Mouse (Mus musculus) forebrain, embryonic 13.5 days (tissue): ENCODE results near the gene Btg2. TPM values are rescaled to one million over a fixed set of nuclear protein-coding genes. Genes with fewer than 3 reads are reported as not detected.

Source experiments
- ATAC-seq: fragments of 200-750 bp; cut with Nextera tagmentation; 2 replicates; pipeline ENCODE4 v1.8.0; 2017
- H3K27ac ChIP-seq: fragments of 300-500 bp; sonication (generic); 2 replicates; pipeline ENCODE4 v1.5.1; 2015; ENCODE audit warnings: inconsistent platforms, mild to moderate bottlenecking, moderate library complexity
- H3K27me3 ChIP-seq: fragments of 300-500 bp; sonication (generic); 2 replicates; pipeline ENCODE4 v1.6.1; 2015; ENCODE audit warnings: mild to moderate bottlenecking, inconsistent platforms
- H3K36me3 ChIP-seq: fragments of 300-500 bp; sonication (generic); 2 replicates; pipeline ENCODE4 v1.6.1; 2015; ENCODE audit warnings: mild to moderate bottlenecking, inconsistent platforms; ENCODE audit not compliant: poor library complexity, severe bottlenecking
- H3K4me1 ChIP-seq: fragments of 300-500 bp; sonication (generic); 2 replicates; pipeline ENCODE4 v1.6.1; 2015; ENCODE audit warnings: inconsistent platforms
- H3K4me2 ChIP-seq: fragments of 300-500 bp; sonication (generic); 2 replicates; pipeline ENCODE4 v1.6.1; 2015; ENCODE audit warnings: inconsistent platforms, mild to moderate bottlenecking, moderate library complexity
- H3K4me3 ChIP-seq: fragments of 300-500 bp; sonication (generic); 2 replicates; pipeline ENCODE4 v1.5.1; 2015; ENCODE audit warnings: mild to moderate bottlenecking, inconsistent platforms
- H3K9ac ChIP-seq: fragments of 300-500 bp; sonication (generic); 2 replicates; pipeline ENCODE4 v1.6.1; 2015; ENCODE audit warnings: mild to moderate bottlenecking, inconsistent platforms
- H3K9me3 ChIP-seq: fragments of 300-500 bp; sonication (generic); replicated peaks from 2 replicates; pipeline ENCODE4 v1.6.1; 2016; ENCODE audit warnings: inconsistent platforms
- WGBS: fragments of 180-500 bp; shearing (Covaris S2); methylation state at CpG from one replicate; pipeline ENCODE4 v1.1.7; 2015; 5-methylcytosine and 5-hydroxymethylcytosine counted together
- polyA plus RNA-seq: library from polyadenylated mRNA; unstranded; fragments of >200 nt; fragmentation: Nextera tagmentation; extraction: Ambion mirVana; gene quantifications from 2 replicates; pipeline ENCODE4 v1.2.1, GENCODE M21; 2015

The Btg2 gene
- 122 and 129 TPM in 2 replicates for polyA plus RNA-seq

DNA sequence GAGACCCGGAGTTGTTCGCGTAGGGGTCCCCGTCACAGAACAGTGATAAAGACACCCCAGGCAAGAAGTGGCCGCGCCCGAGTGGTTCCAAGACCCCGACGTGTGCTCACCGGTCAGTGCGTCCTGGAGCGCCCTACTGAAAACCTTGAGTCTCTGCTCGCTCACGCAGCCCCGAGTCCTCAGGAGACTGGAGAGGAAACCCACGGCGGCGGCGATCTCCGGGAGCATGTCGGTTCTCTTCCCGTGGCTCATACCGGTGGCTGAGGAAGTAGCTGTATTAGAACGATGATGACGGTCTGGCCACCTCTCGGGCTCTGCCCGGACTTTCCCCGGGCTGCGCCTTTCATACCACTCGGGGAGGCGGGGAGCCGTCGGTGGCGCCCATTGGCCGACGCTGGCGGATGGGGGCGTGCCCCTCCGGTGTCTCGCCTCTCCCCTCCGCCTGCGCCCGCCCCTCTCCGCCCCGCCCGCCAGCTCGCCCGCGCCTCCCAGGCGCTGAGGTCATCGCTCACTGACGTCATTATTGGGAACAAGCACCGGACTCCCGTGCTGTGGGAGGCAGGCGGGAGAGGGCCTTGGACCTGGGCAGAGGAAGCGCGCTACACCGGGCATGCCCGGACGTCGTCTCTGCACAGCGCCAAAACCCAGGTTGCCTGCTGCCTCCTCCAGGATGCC is at the start of gene Btg2:
Btg2 (minus strand) TSS at position 319 of the 675 bp plus-strand sequence.
- Histone ChIP-seq H3K4me3 (peak within 1 kb of the TSS; percentile 90), H3K4me1 (peaks cover 69% of the 10 kb centered on the region), H3K27me3 (no peaks in the 10 kb centered on the region), H3K27ac (peak within 1 kb of the TSS; percentile 91), H3K36me3 (peaks cover 30% of the 10 kb centered on the region), H3K9ac (peak within 1 kb of the TSS; percentile 95), H3K4me2 (peak within 1 kb of the TSS; percentile 88), H3K9me3 (no peaks in the 10 kb centered on the region)
- peak; percentile 94 for ATAC-seq
- WGBS: 0% methylated on average over 61 of the region's 62 CpGs

DNA sequence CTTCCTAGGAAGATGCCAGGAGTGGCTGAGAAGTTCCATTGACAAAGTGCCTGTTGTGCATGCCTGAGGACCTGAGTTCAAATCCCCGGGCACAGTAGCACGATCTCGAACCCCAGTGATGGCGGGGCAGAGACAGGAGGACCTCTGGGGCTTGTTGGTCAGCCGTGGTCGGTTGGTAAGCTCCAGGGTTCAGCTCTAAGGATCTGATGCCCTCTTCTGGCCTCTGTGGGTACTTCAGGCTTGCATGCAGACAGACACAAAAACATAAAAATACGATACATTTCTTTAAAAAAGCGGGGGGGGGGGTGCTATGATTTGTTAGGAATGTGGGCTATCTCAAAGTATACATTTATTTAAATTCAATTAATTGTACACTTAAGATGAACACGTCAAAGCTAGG is 43.3 kb upstream of the Btg2 start:
- no peak overlapping the region for H3K4me2 ChIP-seq
- H3K36me3 ChIP-seq: no peaks in the 10 kb centered on the region
- no peak overlapping the region for H3K27ac ChIP-seq
- no peaks in the 10 kb centered on the region for H3K27me3 ChIP-seq
- no peak for ATAC-seq
- 57% methylated on average over 9 of the region's 9 CpGs for WGBS
- H3K9ac ChIP-seq: no peak overlapping the region
- H3K4me3 ChIP-seq: no peak overlapping the region
- H3K9me3 ChIP-seq: no peaks in the 10 kb centered on the region
- no peaks in the 10 kb centered on the region for H3K4me1 ChIP-seq

DNA sequence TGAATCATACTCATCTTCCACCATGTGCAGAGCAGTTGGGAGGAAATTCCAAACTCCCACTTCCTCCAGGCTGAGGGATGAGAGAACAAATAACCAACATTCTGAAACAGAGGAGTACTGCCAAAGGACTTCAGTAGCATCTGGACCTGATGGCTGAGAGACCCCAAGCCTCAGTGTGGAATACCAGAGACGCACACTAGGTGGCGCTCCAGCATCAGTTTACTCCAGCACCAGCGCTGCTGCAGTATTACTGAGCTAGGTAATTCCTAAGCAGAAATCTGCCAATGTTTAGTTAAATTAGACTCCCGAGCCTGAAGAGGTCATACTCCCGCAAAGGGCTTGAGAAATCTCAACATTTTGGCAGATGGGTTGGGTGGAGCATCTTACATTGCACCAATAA is 41.3 kb upstream of the Btg2 start:
- WGBS: 5% methylated on average over 5 of the region's 5 CpGs
- H3K27me3 ChIP-seq: no peaks in the 10 kb centered on the region
- H3K4me1 ChIP-seq: peaks cover 7% of the 10 kb centered on the region; the same call in 1 of the 2 replicates
- no peaks in the 10 kb centered on the region for H3K36me3 ChIP-seq
- H3K9me3 ChIP-seq: no peaks in the 10 kb centered on the region
- H3K4me3 ChIP-seq: no peak overlapping the region
- H3K4me2 ChIP-seq: no peak overlapping the region
- no peak overlapping the region for H3K27ac ChIP-seq
- ATAC-seq: peak; percentile 80
- no peak overlapping the region for H3K9ac ChIP-seq

DNA sequence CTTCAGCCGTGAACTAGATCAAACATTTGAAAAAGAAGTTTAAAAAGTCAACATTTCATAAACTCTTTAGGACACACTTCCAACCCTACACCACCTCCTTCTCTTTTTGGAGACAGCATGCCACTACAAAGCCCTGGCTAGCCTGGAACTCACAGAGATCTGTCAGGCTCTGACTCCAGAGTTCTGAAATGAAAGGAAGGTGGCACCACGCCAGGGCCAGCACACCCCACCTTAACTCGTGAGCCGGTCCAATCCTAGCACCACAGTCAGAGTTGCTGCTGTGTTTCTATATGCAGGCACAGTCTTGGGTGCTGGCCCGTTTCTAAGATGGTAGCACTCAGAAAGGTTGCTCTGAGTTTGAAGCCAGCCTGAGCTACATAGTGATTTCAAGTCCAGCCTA is 38.2 kb upstream of the Btg2 start:
- 74% methylated on average over 5 of the region's 5 CpGs for WGBS
- H3K9ac ChIP-seq: no peak overlapping the region
- no peak overlapping the region for H3K27ac ChIP-seq
- ATAC-seq: no peak
- peaks cover 7% of the 10 kb centered on the region; the same call in 1 of the 2 replicates for H3K4me1 ChIP-seq
- H3K36me3 ChIP-seq: no peaks in the 10 kb centered on the region
- H3K27me3 ChIP-seq: no peaks in the 10 kb centered on the region
- H3K4me3 ChIP-seq: no peak overlapping the region
- H3K9me3 ChIP-seq: no peaks in the 10 kb centered on the region
- H3K4me2 ChIP-seq: no peak overlapping the region

DNA sequence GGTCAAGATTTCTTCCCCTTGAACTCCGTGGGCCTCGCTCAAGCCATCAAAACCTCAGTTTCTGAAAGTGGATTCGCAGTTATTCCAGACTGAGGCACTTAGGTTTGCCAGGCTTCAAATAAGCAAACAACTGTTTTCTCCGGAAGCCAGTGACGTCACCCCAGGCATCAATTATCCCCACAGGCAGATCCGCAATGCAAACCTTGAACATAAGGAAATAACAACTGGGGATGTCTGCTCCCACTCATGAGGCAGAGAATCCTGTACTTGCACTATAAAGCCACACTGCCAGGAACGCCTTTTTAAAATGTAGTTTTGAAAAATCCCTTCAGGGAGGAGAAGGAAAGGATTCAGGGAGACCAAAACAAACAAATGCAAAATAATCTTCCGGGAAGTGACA is 36.5 kb upstream of the Btg2 start:
- 65% methylated on average over 8 of the region's 8 CpGs for WGBS
- Histone ChIP-seq H3K4me1 (peaks cover 7% of the 10 kb centered on the region; the same call in 1 of the 2 replicates), H3K9ac (no peak overlapping the region), H3K4me2 (no peak overlapping the region), H3K36me3 (no peaks in the 10 kb centered on the region), H3K4me3 (no peak overlapping the region), H3K27ac (no peak overlapping the region), H3K27me3 (no peaks in the 10 kb centered on the region), H3K9me3 (no peaks in the 10 kb centered on the region)
- ATAC-seq: no peak

DNA sequence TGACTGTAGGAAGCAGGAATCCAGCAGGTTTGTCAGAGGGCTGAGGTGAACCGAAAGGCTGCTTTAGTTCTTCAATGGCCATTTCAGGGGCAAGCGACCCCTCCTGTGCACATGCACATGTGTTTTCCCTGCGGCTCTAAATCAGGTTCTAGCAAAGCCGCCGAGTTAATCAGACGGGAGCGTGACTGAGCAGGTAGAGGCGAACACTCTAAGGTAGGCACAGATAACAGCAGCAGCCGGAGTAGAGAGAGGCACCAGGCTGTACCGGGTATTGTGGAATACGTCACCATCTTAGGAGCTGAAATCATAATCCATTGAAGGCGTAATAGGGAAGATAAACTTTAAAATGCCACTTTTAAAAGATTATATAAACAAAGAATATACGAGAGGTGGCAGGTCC is 35.8 kb upstream of the Btg2 start:
- 88% methylated on average over 13 of the region's 13 CpGs for WGBS
- H3K36me3 ChIP-seq: no peaks in the 10 kb centered on the region

DNA sequence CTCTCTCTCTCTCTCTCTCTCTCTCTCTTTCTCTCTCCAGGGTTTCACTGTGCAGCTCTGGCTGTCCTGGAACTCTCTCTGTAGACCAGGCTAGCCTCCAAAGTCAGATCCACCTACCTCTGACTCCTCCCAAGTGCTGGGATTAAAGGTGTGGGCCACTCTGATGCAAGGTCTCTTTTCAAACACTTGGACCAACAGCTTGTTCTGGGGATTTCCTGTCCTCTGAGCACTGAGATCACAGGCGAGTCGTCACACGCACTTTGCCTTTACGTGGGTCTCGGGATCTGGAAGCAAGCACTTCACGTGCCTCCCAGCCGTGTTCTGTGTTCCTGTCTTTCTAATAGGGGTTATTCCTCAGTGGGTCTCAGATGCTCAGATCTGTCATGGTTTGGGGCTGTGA is 35.1 kb upstream of the Btg2 start:
- WGBS: 84% methylated on average over 7 of the region's 7 CpGs
- peaks cover 7% of the 10 kb centered on the region; the same call in 1 of the 2 replicates for H3K4me1 ChIP-seq
- no peaks in the 10 kb centered on the region for H3K36me3 ChIP-seq
- H3K27me3 ChIP-seq: no peaks in the 10 kb centered on the region
- H3K27ac ChIP-seq: no peak overlapping the region
- H3K9ac ChIP-seq: no peak overlapping the region
- H3K4me2 ChIP-seq: no peak overlapping the region
- no peak for ATAC-seq
- no peaks in the 10 kb centered on the region for H3K9me3 ChIP-seq
- H3K4me3 ChIP-seq: no peak overlapping the region

More for the DNA sequence above, 35.8 kb upstream of the Btg2 start:
- Histone ChIP-seq H3K9ac (no peak overlapping the region), H3K9me3 (no peaks in the 10 kb centered on the region), H3K4me2 (no peak overlapping the region), H3K27ac (no peak overlapping the region), H3K27me3 (no peaks in the 10 kb centered on the region), H3K4me3 (no peak overlapping the region), H3K4me1 (peaks cover 7% of the 10 kb centered on the region; the same call in 1 of the 2 replicates)
- ATAC-seq: no peak

DNA sequence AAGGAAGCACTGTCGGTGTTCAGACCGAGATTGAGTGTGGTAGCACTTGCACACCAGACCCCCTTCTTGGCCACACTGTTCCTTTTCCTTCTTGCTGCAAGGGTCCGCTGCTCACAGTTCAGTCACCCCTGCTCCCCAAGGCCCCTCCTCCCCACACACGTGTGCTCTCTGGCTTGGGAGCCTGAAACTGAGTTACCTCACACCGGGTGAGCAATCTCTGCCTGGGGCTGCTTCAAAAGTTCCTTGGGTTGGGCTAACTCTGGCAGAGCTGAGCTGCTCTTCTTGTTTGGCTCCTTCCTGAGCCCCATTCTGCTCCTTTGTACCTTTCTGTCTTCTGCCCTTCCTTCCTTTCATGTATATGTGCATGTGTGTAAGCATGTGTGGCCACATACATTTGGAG is 34.6 kb upstream of the Btg2 start:
- ATAC-seq: no peak
- no peaks in the 10 kb centered on the region for H3K36me3 ChIP-seq
- H3K4me3 ChIP-seq: no peak overlapping the region
- no peaks in the 10 kb centered on the region for H3K9me3 ChIP-seq
- no peak overlapping the region for H3K4me2 ChIP-seq
- no peaks in the 10 kb centered on the region for H3K27me3 ChIP-seq
- peaks cover 7% of the 10 kb centered on the region; the same call in 1 of the 2 replicates for H3K4me1 ChIP-seq
- 66% methylated on average over 5 of the region's 5 CpGs for WGBS
- H3K9ac ChIP-seq: no peak overlapping the region
- no peak overlapping the region for H3K27ac ChIP-seq

DNA sequence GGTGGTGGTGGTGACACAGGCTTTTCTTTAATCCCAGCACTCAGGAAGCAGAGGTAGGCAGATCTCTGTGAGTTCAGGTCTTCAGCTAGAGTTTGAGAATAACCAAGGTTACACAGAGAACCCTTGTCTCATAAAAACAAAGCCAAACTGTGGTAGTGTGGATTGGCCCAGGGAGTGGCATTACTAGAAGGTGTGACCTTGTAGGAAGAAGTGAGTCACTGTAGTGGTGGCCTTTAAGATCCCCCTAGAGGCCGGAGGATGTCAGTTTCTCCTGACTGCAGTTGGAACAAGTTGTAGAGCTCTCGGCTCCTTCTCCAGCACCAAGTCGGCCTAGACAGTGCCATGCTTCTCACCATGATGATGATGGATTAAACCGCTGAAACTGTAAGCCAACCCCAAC is 32.1 kb upstream of the Btg2 start, which contains the start of gene Chit1:
Chit1 (plus strand) TSS at position 264 of the 400 bp plus-strand sequence.
- Histone ChIP-seq H3K27ac (no peak within 1 kb of the TSS), H3K9ac (no peak within 1 kb of the TSS), H3K27me3 (no peaks in the 10 kb centered on the region), H3K4me2 (no peak within 1 kb of the TSS), H3K4me1 (peaks cover 7% of the 10 kb centered on the region; the same call in 1 of the 2 replicates), H3K36me3 (no peaks in the 10 kb centered on the region), H3K4me3 (no peak within 1 kb of the TSS), H3K9me3 (no peaks in the 10 kb centered on the region)
- 76% methylated on average over 4 of the region's 4 CpGs for WGBS
- ATAC-seq: no peak

DNA sequence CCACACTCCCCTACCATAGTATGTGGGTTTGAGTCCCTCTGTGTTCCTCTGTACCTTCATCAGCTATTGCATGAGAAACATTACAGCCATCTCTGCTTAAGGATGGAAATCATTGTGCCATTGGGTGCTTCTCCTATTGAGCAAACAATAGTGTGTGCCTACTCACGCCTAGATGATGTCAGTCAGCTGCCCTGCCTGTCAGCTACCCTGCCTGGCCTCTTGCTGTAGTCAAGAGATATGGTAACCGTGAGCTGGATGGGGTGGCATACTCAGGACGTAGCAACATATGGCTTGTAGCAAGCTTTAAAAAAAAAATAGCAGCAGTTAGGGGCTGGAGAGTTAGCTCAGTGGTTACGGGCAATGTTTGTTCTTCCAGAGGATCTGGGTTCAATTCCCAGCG is 31.5 kb upstream of the Btg2 start:
- Histone ChIP-seq H3K4me1 (peaks cover 5% of the 10 kb centered on the region; the same call in 1 of the 2 replicates), H3K36me3 (no peaks in the 10 kb centered on the region), H3K9me3 (no peaks in the 10 kb centered on the region), H3K4me2 (no peak overlapping the region), H3K27me3 (no peaks in the 10 kb centered on the region), H3K4me3 (no peak overlapping the region), H3K27ac (no peak overlapping the region), H3K9ac (no peak overlapping the region)
- ATAC-seq: no peak
- WGBS: 87% methylated on average over 5 of the region's 5 CpGs

DNA sequence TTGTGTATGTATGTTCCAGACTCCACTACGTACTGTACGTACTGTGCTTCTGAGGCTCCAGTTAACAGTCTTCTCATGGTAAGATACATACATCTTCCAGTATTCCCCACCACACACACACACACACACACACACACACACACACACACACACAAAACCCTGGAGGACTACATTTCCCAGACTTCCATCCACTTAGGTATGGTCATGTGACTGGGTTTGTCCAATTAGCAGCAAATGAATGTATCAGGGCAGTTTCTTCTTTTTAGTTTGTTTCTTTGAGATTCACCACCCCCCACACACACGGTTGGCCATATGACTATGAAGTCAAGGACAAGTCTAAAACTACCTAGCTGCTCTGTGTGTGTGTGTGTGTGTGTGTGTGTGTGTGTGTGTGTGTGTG is 31.1 kb upstream of the Btg2 start:
- no peaks in the 10 kb centered on the region for H3K27me3 ChIP-seq
- no peak overlapping the region for H3K27ac ChIP-seq
- 0 out of 2 replicates have a peak, but pooled peaks cover 3% of the 10 kb centered on the region for H3K4me1 ChIP-seq
- H3K4me3 ChIP-seq: no peak overlapping the region
- 0 out of 2 replicates have a peak, but pooled peaks have one; percentile 30 for ATAC-seq
- H3K4me2 ChIP-seq: no peak overlapping the region
- no peak overlapping the region for H3K9ac ChIP-seq
- WGBS: 82% methylated on average over 3 of the region's 3 CpGs
- no peaks in the 10 kb centered on the region for H3K36me3 ChIP-seq
- no peaks in the 10 kb centered on the region for H3K9me3 ChIP-seq

DNA sequence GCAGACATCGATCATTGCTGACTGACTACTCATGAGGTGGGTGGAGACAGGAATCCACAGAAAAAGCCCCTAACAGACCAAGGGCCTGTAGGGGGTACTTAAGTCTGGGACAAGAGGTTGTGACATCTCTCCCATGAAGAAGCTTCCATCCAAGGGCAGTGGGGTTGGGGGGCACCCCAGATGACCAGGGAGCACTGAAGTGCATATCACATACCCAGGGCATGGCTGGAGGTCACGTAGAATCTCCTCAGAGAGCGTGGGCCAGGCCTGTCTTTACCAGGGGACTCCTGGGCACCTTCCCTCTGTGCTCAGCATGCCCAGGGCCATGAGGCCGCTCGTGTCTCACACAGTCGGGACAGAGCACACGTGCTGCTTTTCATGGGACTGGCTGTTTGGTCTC is 28.9 kb upstream of the Btg2 start:
- Histone ChIP-seq H3K36me3 (no peaks in the 10 kb centered on the region), H3K9ac (no peak overlapping the region), H3K4me3 (no peak overlapping the region), H3K27ac (no peak overlapping the region), H3K4me2 (no peak overlapping the region), H3K27me3 (no peaks in the 10 kb centered on the region), H3K4me1 (0 out of 2 replicates have a peak, but pooled peaks cover 3% of the 10 kb centered on the region), H3K9me3 (no peaks in the 10 kb centered on the region)
- no peak for ATAC-seq
- 89% methylated on average over 7 of the region's 7 CpGs for WGBS
